23 mouse cellular contexts compared by ENCODE assay signal in genomic region chr11:104395648-104396047, GRCm38 (mm10).
DNase-seq lines count a peak whose midpoint lies in the region; ATAC-seq and TF ChIP-seq lines count a peak whose summit lies in the region.
"Had no signal": no experiment of that assay in that cellular context is flagged by ENCODE, and none has a peak within 500 bp of the region (broad histone marks: within the 10 kb centered on the region; RNA-seq: fewer than 3 reads in every experiment).

No protein-coding gene starts in this region.

- H3K9me3 ChIP-seq in hindbrain, embryonic 11.5 days (ENCODE audit: control insufficient read depth, low read length) = no peaks in the 10 kb centered on the region
- H3K9me3 ChIP-seq: G1E had no signal

- H3K79me2 ChIP-seq in liver, adult 2 months (ENCODE audit: control insufficient read depth, insufficient read depth, low read length) = peaks cover 21% of the 10 kb centered on the region

- no peak overlapping the region for H3K27ac ChIP-seq in liver, adult 2 months (replicated peaks; ENCODE audit: insufficient read depth, low read depth, low read length)
- H3K27ac ChIP-seq in hindbrain, embryonic 11.5 days (ENCODE audit: low read depth, low read length) = no peak overlapping the region
- no peak overlapping the region for H3K27ac ChIP-seq in cerebellum, adult 2 months (ENCODE audit: insufficient read depth, low read length)

- ATAC-seq in hindbrain, embryonic 11.5 days (ENCODE audit: low FRiP score) = no peak
- ATAC-seq: activated CD4-positive, CD25-positive, alpha-beta regulatory T cell, adult 4 months; CD4-positive, CD25-positive, alpha-beta regulatory T cell, adult 4 months; Patski had no signal

- peak; percentile 76 for DNase-seq in liver, adult 2 months (ENCODE audit: extremely low read depth, low read depth, low spot score)
- DNase-seq in liver (no peak), R1 (ENCODE audit: low read depth, low spot score) (peak; percentile 50), ZHBTc4 (ENCODE audit: low read depth, low spot score) (peak; percentile 22)
- no peak for DNase-seq in hindbrain, embryonic 11.5 days (ENCODE audit: low spot score)
- DNase-seq in cerebellum, adult 2 months = no peak
- DNase-seq: adrenal gland, adult 2 months; adrenal gland, adult 8-10 months; adrenal gland, postnatal 10 days; adrenal gland, postnatal 14 days; adrenal gland, postnatal 25 days; adrenal gland, postnatal 36 days; B cell, adult 2 months; cerebellum, adult 11 months; cerebellum, adult 11-12 months; cerebellum, adult 18-20 months; cerebellum, adult 8-10 months; cerebellum, adult 9-10 months had no signal

- H3K36me3 ChIP-seq in liver, adult 2 months (ENCODE audit: control insufficient read depth, insufficient read depth, low read length) = peaks cover 2% of the 10 kb centered on the region; the same call in 1 of the 2 replicates
- H3K36me3 ChIP-seq in hindbrain, embryonic 11.5 days (ENCODE audit: control insufficient read depth, insufficient read depth, low read length) = no peaks in the 10 kb centered on the region

- no peaks in the 10 kb centered on the region for H3K27me3 ChIP-seq in liver, adult 2 months (ENCODE audit: control insufficient read depth, insufficient read depth, low read length)
- H3K27me3 ChIP-seq in hindbrain, embryonic 11.5 days (ENCODE audit: control insufficient read depth, insufficient read depth, low read length) = no peaks in the 10 kb centered on the region
- H3K27me3 ChIP-seq in cerebellum, adult 2 months (ENCODE audit: control insufficient read depth, insufficient read depth, low read length) = no peaks in the 10 kb centered on the region
- H3K27me3 ChIP-seq: CH12.LX, Patski had no signal

- H3K4me2 ChIP-seq in hindbrain, embryonic 11.5 days (replicated peaks; ENCODE audit: low read depth, low read length) = no peak overlapping the region

- no peak for TF ChIP-seq CTCF in liver, adult 2 months (IDR thresholded peaks at IDR 0.05; ENCODE audit: low read depth, low read length)
- TF ChIP-seq CTCF in cerebellum, adult 2 months (IDR thresholded peaks at IDR 0.05; ENCODE audit: borderline replicate concordance, insufficient read depth, low read depth, low read length) = no peak

- H3K4me1 ChIP-seq in liver, adult 2 months (ENCODE audit: control insufficient read depth, insufficient read depth, low read length) = peaks cover 32% of the 10 kb centered on the region
- no peaks in the 10 kb centered on the region for H3K4me1 ChIP-seq in hindbrain, embryonic 11.5 days (replicated peaks; ENCODE audit: control insufficient read depth, insufficient read depth, low read length)
- peaks cover 11% of the 10 kb centered on the region; the same call in 1 of the 2 replicates for H3K4me1 ChIP-seq in cerebellum, adult 2 months (ENCODE audit: control insufficient read depth, insufficient read depth, low read length)

- no peak for TF ChIP-seq POLR2A in liver, adult 2 months (IDR thresholded peaks at IDR 0.05; ENCODE audit: extremely low read depth, insufficient read depth, low read length)
- TF ChIP-seq POLR2A in cerebellum, adult 2 months (IDR thresholded peaks at IDR 0.05; ENCODE audit: borderline replicate concordance, insufficient read depth, low read length) = no peak

- WGBS in liver, adult 2 months = 38% methylated on average over 2 of the region's 2 CpGs
- 93% methylated on average over 2 of the region's 2 CpGs for WGBS in hindbrain, embryonic 11.5 days
- 85% methylated on average over 2 of the region's 2 CpGs for WGBS in cerebellum, adult 2 months

- no peak overlapping the region for H3K9ac ChIP-seq in liver, adult 2 months (ENCODE audit: low read depth, low read length)
- no peak overlapping the region for H3K9ac ChIP-seq in hindbrain, embryonic 11.5 days (ENCODE audit: low read depth, low read length)

- no peak overlapping the region for H3K4me3 ChIP-seq in liver, adult 2 months (ENCODE audit: insufficient read depth, low read depth, low read length)
- H3K4me3 ChIP-seq in hindbrain, embryonic 11.5 days (ENCODE audit: low read depth, low read length) = no peak overlapping the region
- H3K4me3 ChIP-seq in cerebellum, adult 2 months (replicated peaks; ENCODE audit: insufficient read depth, low read depth, low read length) = no peak overlapping the region

Comparison
In these comparisons a context has a peak if more than half of its experiments do, and no peak if none do; other contexts are left out.
1. DNase-seq: peak in liver, adult 2 months (single experiment), R1 (single experiment) and ZHBTc4 (single experiment); none in liver (single experiment), hindbrain, embryonic 11.5 days (single experiment) and cerebellum, adult 2 months (0 of 2).